Mouse (Mus musculus): Measurements from ENCODE around the gene Serpina3g.

DNA sequence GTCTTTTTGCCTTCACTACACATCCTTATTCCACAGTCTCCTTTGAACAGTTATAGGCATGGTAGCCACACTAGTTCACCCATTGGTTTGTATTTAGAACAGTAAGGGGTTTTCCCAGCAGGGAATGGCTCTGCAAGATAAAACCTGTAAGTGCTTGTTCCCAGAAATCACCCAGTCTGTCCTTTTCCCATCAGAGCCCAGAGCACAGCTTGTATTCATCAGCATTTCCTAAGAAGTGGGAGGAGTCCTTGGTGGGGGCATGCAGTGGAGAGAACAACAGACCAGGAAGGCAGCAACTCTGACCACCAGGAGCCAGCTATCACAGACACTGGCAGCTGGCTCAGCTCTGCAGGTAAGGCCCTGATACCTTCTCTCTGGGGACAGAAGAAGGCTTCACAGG lies 26.8 kb downstream of the Serpina3g start, which contains the start of gene Serpina3i:
- TF ChIP-seq POLR2A (IDR thresholded peaks at IDR 0.05; ENCODE audit: control insufficient read depth, low read depth, low read length) (no peak), CTCF (IDR thresholded peaks at IDR 0.05; ENCODE audit: control insufficient read depth, insufficient read depth, insufficient replicate concordance, low read depth, low read length) (no peak)

Data from testis, adult 2 months (tissue).